Mouse (Mus musculus) CH12.LX (cell line): ENCODE results near the gene Gm10663. TPM values are rescaled to one million over a fixed set of nuclear protein-coding genes. Genes with fewer than 3 reads are reported as not detected.

Source experiments
- DNase-seq: peaks from one replicate; pipeline ENCODE4 v3.0.0-alpha.2; 2013; ENCODE audit errors: extremely low read depth
- H3K27ac ChIP-seq: 2 replicates; pipeline ENCODE4 v1.5.1; 2012; ENCODE audit warnings: low read depth, mild to moderate bottlenecking, control low read depth, moderate library complexity; ENCODE audit not compliant: insufficient read depth
- H3K27me3 ChIP-seq: replicated peaks from 2 replicates; pipeline ENCODE3; 2012; ENCODE audit warnings: inconsistent platforms
- H3K36me3 ChIP-seq, 2 experiments: replicated peaks in 1 of 2; 2 replicates each; pipeline versions ENCODE3 to v1.6.1; 2012; ENCODE audit warnings: inconsistent platforms in 1 of 2, low read length in 1 of 2, mild to moderate bottlenecking in 1 of 2, mixed read lengths in 1 of 2, moderate library complexity in 1 of 2; ENCODE audit not compliant: control insufficient read depth in 1 of 2, insufficient read depth in 1 of 2
- H3K4me1 ChIP-seq, 2 experiments: 2 replicates each; pipeline ENCODE4 v1.6.1; 2012; ENCODE audit warnings: inconsistent platforms in 1 of 2, moderate library complexity in 1 of 2; ENCODE audit not compliant: insufficient read depth in 2 of 2, control insufficient read depth in 1 of 2
- H3K4me2 ChIP-seq: 2 replicates; pipeline ENCODE4 v1.6.1; 2012; ENCODE audit warnings: low read depth, mild to moderate bottlenecking, control low read depth; ENCODE audit not compliant: poor library complexity, insufficient read depth, severe bottlenecking
- H3K4me3 ChIP-seq, 3 experiments: fragments of 150-350 bp in 1 of 3; sonication (generic) in 1 of 3; replicated peaks in 1 of 3; 2 replicates each; pipeline versions ENCODE3 to v1.5.1; 2011 to 2012; ENCODE audit warnings: low read depth in 2 of 3, low read length in 2 of 3, mild to moderate bottlenecking in 2 of 3, moderate library complexity in 2 of 3, control low read depth in 1 of 3, improper control_type of control experiment in 1 of 3, inconsistent platforms in 1 of 3, mixed read lengths in 1 of 3; ENCODE audit not compliant: poor library complexity in 1 of 3
- H3K79me2 ChIP-seq: replicated peaks from 2 replicates; pipeline ENCODE4 v1.6.1; 2012; ENCODE audit warnings: mild to moderate bottlenecking, moderate library complexity; ENCODE audit not compliant: control insufficient read depth, poor library complexity, insufficient read depth, severe bottlenecking; ENCODE audit errors: extremely low read depth
- H3K9ac ChIP-seq: 2 replicates; pipeline ENCODE4 v1.6.1; 2012; ENCODE audit warnings: low read depth, mild to moderate bottlenecking, control low read depth, moderate library complexity; ENCODE audit not compliant: insufficient read depth
- H3K9me3 ChIP-seq: replicated peaks from 2 replicates; pipeline ENCODE3; 2012; ENCODE audit warnings: low read length, inconsistent platforms, mixed read lengths
- CHD1 ChIP-seq: IDR thresholded peaks from 2 replicates; pipeline ENCODE4 v1.6.1; 2012; ENCODE audit warnings: low read depth, low read length, improper control_type of control experiment, inconsistent platforms
- CHD2 ChIP-seq: IDR thresholded peaks from 2 replicates; pipeline ENCODE4 v1.6.1; 2011; ENCODE audit warnings: low read length, improper control_type of control experiment
- CTCF ChIP-seq, 2 experiments: IDR thresholded peaks in 1 of 2; conservative IDR thresholded peaks in 1 of 2; 2 replicates each; pipeline ENCODE4 v1.5.1; 2011 to 2012; ENCODE audit warnings: low read depth in 2 of 2, low read length in 2 of 2, improper control_type of control experiment in 1 of 2, inconsistent platforms in 1 of 2, mild to moderate bottlenecking in 1 of 2, moderate library complexity in 1 of 2
- ELF1 ChIP-seq: IDR thresholded peaks from 2 replicates; pipeline ENCODE4 v1.6.1; 2014; ENCODE audit warnings: low read depth, mild to moderate bottlenecking, inconsistent platforms, low read length, improper control_type of control experiment
- EP300 ChIP-seq: IDR thresholded peaks from 2 replicates; pipeline ENCODE4 v1.6.1; 2011; ENCODE audit warnings: low read length, improper control_type of control experiment
- ETS1 ChIP-seq: conservative IDR thresholded peaks from 2 replicates; pipeline ENCODE4 v1.6.1; 2012; ENCODE audit warnings: low read depth, mild to moderate bottlenecking, inconsistent platforms, low read length, improper control_type of control experiment, moderate library complexity
- JUND ChIP-seq: conservative IDR thresholded peaks from 2 replicates; pipeline ENCODE4 v1.6.1; 2011; ENCODE audit warnings: low read depth, low read length, improper control_type of control experiment
- MAX ChIP-seq: IDR thresholded peaks from 2 replicates; pipeline ENCODE4 v1.6.1; 2011; ENCODE audit warnings: low read length, improper control_type of control experiment
- MEF2A ChIP-seq: IDR thresholded peaks from 2 replicates; pipeline ENCODE4 v1.6.1; 2014; ENCODE audit warnings: low read depth, mild to moderate bottlenecking, inconsistent platforms, low read length, improper control_type of control experiment, borderline replicate concordance
- NELFE ChIP-seq: IDR thresholded peaks from 2 replicates; pipeline ENCODE4 v1.6.1; 2011; ENCODE audit warnings: low read depth, low read length, improper control_type of control experiment
- POLR2AphosphoS2 ChIP-seq: IDR thresholded peaks from 2 replicates; pipeline ENCODE4 v1.6.1; 2011; ENCODE audit warnings: low read depth, low read length, improper control_type of control experiment
- RAD21 ChIP-seq: IDR thresholded peaks from 2 replicates; pipeline ENCODE4 v1.6.1; 2011; ENCODE audit warnings: low read depth, mild to moderate bottlenecking, low read length, improper control_type of control experiment, moderate library complexity
- USF2 ChIP-seq: conservative IDR thresholded peaks from 2 replicates; pipeline ENCODE4 v1.6.1; 2011; ENCODE audit warnings: low read depth, low read length, improper control_type of control experiment
- dilution Hi-C: fragments of 300-500 bp; cut with MboI; formaldehyde crosslinking; loops from 2 replicates; pipeline ENCODE4 v1.14.3; 2020; ENCODE audit warnings: low sequenced_read_pairs; ENCODE audit not compliant: extremely low pct_unique_long_range_greater_than_20kb, extremely low pct_ligation_motif_present
- in situ Hi-C: fragments of 300-500 bp; cut with MboI; formaldehyde crosslinking; loops from 3 replicates; pipeline ENCODE4 v1.14.3; 2019; ENCODE audit warnings: low sequenced_read_pairs, low pct_ligation_motif_present, low pct_unique_long_range_greater_than_20kb, mixed read lengths
- polyA plus RNA-seq: library from polyadenylated mRNA; unstranded; fragments of >175 nt; gene quantifications from 2 replicates; pipeline ENCODE4 v1.2.1, GENCODE M21; 2012; ENCODE audit warnings: low read depth; ENCODE audit not compliant: insufficient read length
- total RNA-seq, 2 experiments: library from RNA; depleted of rRNA; stranded (reverse); fragments of 300-350 nt in 1 of 2; fragments of >200 nt in 1 of 2; gene quantifications; 2 replicates each; pipeline ENCODE4 v1.2.3; 2012 to 2014

Gene Gm10663
- total RNA-seq (2012; rRNA removed) (not detected in 2 replicates), total RNA-seq (2014; rRNA removed) (not detected in 2 replicates), polyA plus RNA-seq (not detected in 2 replicates)

- Histone ChIP-seq H3K4me2 (no peak within 1 kb of the TSS), H3K9ac (no peak within 1 kb of the TSS), H3K4me3 (no peak within 1 kb of the TSS), H3K27ac (no peak within 1 kb of the TSS), H3K27me3 (no peaks in the 10 kb centered on the region), H3K4me1 (no peaks in the 10 kb centered on the region), H3K36me3 (no peaks in the 10 kb centered on the region), H3K79me2 (no peaks in the 10 kb centered on the region), H3K9me3 (no peaks in the 10 kb centered on the region)
- dilution Hi-C loops, result no loop called here
- no peak for DNase-seq
- in situ Hi-C loops, result no loop called here
- TF ChIP-seq POLR2AphosphoS2 (no peak), MAX (no peak), USF2 (no peak), ETS1 (no peak), CHD1 (no peak), MEF2A (no peak), EP300 (no peak), JUND (no peak), RAD21 (no peak)
These were observed at the start of gene Gm10663 for GRCm38 (mm10) chr8:65074733-65075132. TSS of gene Gm10663 (plus strand) at chr8:65075033.

GRCm38 (mm10) chr8:65028959-65029686, 45.7 kb upstream of the Gm10663 start:
- DNase-seq, result no peak
- in situ Hi-C loops, result no loop called here
- H3K79me2 ChIP-seq, result no peaks in the 10 kb centered on the region

GRCm38 (mm10) chr8:65029776-65030175, 45.1 kb upstream of the Gm10663 start:
- Histone ChIP-seq H3K36me3 (no peaks in the 10 kb centered on the region), H3K4me2 (no peak overlapping the region), H3K27me3 (no peaks in the 10 kb centered on the region), H3K4me1 (peaks cover 0 to 3% of the 10 kb centered on the region in 2 experiments; a peak in 1 of 4 replicates), H3K4me3 (no peak overlapping the region), H3K79me2 (no peaks in the 10 kb centered on the region), H3K27ac (no peak overlapping the region), H3K9ac (no peak overlapping the region), H3K9me3 (no peaks in the 10 kb centered on the region)
- dilution Hi-C loops, result no loop called here
- in situ Hi-C loops, result no loop called here
- DNase-seq, result no peak
- TF ChIP-seq CHD1 (no peak), EP300 (no peak), NELFE (no peak), CHD2 (no peak)

More at GRCm38 (mm10) chr8:65028959-65029686, 45.7 kb upstream of the Gm10663 start:
- H3K4me2 ChIP-seq, result no peak overlapping the region
- no peak overlapping the region for H3K4me3 ChIP-seq
- TF ChIP-seq ELF1 (no peak), CTCF (conservative IDR thresholded peaks at IDR 0.05 in 1 of 2, IDR thresholded peaks at IDR 0.05 in 1 of 2; ENCODE audit: low read depth in 2 of 2, low read length in 2 of 2) (peak; percentile 10 to 21; a peak in 2 of 4 replicates)
- no peaks in the 10 kb centered on the region for H3K36me3 ChIP-seq
- dilution Hi-C loops, result no loop called here
- peaks cover 0 to 3% of the 10 kb centered on the region in 2 experiments; a peak in 1 of 4 replicates for H3K4me1 ChIP-seq
- H3K9me3 ChIP-seq, result no peaks in the 10 kb centered on the region
- no peaks in the 10 kb centered on the region for H3K27me3 ChIP-seq
- no peak overlapping the region for H3K27ac ChIP-seq
- no peak overlapping the region for H3K9ac ChIP-seq
